Mouse (Mus musculus): Measurements from ENCODE around the gene Gm44965.
"Not testable (repeated sequence)": the region's sequence is repeated elsewhere in the genome, so short reads cannot be mapped to it uniquely, and the experiment has no call there.

Gene Gm44965

DNA sequence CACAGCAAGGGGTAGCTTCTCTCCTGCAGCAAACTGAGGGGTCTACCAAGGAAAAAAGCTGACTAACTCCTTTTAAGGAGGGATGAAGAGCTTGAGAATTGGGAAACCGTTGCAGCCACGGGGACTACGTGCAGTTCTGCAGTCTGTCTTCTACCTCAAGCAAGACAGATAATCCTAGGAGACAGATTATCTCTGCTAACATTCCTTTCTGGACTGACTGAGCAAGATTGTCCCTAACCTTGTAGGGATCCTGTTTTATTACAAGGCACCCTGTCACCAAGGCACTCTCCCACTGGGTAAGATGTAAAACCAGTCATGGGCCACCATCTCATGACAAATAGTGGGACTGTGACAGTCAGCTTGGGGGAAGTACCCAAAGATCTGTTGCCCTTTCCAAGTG lies 12.5 kb upstream of the Gm44965 start:
- DNase-seq = no peak

GRCm38 (mm10) chr6:48582037-48582436 lies 11.7 kb upstream of the Gm44965 start:
- peak in 1 of 2 experiments; percentile 31 for DNase-seq

GRCm38 (mm10) chr6:48589194-48589750 lies 4.5 kb upstream of the Gm44965 start, which contains the start of gene Gm45021:
TSS of gene Gm45021 (plus strand) at chr6:48589610.
- DNase-seq = no peak

- DNase-seq = no peak
Observed at GRCm38 (mm10) chr6:48591221-48591845, 2.4 kb upstream of the Gm44965 start.

- no peak for DNase-seq
Observed at GRCm38 (mm10) chr6:48591871-48592270, 1.9 kb upstream of the Gm44965 start.

- peak; percentile 70 to 83 for DNase-seq
Observed at GRCm38 (mm10) chr6:48594043-48594738, 450 bp downstream of the Gm44965 start.

- peak in 1 of 2 experiments; percentile 31 for DNase-seq
Observed at GRCm38 (mm10) chr6:48595278-48595677, 1.5 kb downstream of the Gm44965 start.

DNA sequence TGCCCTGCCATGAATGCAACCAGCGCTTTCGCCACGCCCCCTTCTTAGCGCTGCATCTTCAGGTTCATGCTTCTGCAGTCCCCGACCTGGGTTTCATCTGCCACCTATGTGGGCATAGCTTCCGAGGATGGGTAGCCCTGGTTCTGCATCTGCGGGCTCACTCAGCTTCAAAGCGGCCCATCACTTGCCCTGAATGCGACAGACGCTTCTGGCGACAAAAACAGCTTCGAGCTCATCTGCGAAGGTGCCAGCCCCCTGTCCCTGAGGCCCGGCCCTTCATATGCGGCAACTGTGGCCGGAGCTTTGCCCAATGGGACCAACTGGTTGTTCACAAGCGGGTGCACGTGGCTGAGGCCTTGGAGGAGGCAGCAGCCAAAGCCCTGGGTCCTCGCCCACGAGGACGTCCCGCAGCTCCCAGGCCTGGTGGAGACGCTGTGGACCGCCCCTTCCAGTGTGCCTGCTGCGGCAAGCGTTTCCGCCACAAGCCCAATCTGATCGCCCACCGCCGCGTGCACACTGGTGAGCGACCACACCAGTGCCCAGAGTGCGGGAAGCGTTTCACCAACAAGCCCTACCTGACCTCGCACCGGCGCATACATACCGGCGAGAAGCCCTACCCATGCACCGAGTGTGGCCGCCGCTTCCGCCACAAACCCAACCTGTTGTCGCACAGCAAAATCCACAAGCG lies 2.9 kb downstream of the Gm44965 start:
- peak in 1 of 2 experiments; percentile 10 for DNase-seq

- DNase-seq = no peak
Observed at GRCm38 (mm10) chr6:48597233-48597625, 3.5 kb downstream of the Gm44965 start.

DNA sequence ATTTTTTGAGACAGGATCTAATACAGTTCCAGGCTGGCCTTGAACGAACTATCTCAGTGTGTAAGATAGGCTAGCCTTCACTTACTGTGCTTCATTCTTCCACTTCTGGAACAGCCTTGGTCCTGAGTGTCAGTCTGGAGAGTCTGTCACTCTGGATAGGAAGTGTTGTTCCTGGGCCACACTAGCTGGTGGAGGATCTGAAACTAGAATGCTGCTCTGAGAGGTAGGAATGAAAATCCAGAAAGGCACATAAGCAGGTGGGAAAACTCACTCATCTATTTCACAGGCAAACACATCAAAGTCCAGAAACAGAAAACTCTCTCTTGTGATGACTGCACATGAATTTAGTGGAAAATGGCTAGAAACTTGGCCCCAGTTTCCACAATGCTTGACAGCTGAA lies 6.9 kb downstream of the Gm44965 start:
- DNase-seq = no peak

DNA sequence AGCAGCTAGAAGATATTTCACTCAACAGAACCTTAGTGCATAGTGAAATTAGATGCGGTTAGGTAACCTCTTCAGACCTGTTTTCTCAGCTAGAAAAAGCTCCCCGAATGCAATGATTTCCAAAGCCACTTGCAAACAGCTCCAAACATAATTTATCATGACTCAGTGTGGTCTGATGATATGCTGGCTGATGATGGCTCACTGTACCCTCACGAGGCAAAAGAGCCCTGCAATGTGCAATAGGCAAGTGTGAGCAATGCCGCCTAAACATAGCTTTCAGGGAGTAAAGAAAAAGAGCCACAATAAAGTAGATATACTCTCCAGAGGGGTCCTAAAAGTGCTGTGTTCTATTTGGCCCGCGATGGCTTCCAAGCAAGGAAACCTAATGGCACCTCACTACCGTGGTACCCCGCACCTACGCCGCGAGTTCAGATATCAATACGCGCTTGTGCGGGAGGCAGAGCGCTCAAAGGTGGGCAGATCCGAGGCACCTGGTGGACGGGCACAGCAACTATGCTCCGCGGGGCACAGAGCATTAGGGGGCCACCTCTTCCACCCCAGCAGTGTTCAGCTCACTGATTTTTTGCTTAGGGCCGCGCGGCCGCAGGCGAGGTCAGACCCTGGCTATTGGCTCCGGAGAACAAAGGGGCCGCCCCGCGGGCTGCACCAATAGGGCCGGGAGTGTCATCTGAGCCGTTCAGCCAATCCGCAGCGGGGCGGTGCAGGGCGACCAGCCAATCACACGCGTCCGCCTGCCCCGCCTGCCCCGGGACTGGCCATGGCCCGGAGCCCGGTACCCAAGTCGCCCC lies 7.7 kb downstream of the Gm44965 start, which contains the start of gene Zfp775:
Gene Zfp775 (plus strand): TSS at position 793 of the 809 bp plus-strand sequence.
- DNase-seq = peak; percentile 97 to 98

- peak; percentile 51 to 66 for DNase-seq
Observed at GRCm38 (mm10) chr6:48602080-48602741, 8.5 kb downstream of the Gm44965 start.

DNA sequence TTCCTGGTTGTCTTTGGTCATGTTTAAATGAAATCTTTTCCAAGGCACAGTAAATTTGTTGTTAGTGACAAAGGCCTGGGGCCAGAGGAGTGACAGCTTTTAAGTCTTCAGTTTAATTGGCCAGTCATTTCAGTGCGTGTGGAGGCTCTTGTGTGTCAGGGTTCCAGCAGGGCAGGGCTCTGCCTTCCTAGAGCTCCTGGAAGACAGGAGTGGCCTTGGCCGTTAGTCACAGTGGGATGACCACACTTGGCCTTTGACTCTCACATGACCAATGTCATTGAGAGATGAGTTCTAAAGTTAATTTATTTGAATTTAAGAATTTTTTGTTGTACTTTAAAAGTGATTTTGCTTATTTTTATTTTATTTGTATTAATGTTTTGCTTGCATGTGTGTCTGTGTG lies 14.4 kb downstream of the Gm44965 start:
- DNase-seq = no peak

- DNase-seq = no peak
Observed at GRCm38 (mm10) chr6:48609512-48609911, 15.8 kb downstream of the Gm44965 start.

- no peak for DNase-seq
Observed at GRCm38 (mm10) chr6:48610657-48611056, 16.9 kb downstream of the Gm44965 start.

DNA sequence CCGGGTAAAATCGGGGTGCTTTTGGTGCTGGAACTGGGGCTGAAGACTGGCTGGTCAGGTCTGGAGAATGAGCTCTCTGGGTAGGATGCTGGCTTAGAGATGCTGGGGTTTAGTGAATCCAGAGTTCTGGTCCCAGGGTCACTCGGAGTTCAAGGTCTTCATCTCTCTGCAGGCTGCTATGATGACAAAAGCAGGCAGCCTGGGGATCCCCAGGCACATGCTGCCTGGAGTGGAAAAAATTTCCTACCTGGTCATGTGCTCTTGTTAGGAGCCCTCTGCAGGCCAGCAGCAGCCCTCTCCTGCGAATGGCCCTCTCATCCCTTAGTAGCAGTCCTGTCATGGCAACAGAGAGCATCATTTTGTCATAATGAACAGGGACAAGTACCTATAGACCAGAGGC lies 19.7 kb downstream of the Gm44965 start:
- no peak for DNase-seq

- DNase-seq = no peak
Observed at GRCm38 (mm10) chr6:48614756-48615155, 21.0 kb downstream of the Gm44965 start.

DNA sequence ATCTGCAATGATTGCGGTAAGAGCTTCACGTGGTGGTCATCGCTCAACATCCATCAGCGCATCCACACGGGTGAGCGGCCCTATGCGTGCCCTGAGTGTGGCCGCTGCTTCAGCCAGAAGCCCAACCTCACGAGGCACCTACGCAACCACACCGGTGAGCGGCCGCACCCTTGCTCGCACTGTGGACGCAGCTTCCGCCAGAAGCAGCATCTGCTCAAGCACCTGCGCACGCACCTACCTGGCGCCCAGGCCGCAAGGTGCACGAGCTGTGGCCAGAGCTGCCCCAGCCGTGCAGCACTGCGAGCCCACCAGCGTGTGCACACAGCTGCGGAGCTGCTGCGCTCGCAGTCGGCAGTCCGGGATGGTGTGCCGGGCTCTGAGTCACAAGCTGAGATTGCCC lies 26.3 kb downstream of the Gm44965 start:
- no peak for DNase-seq

DNA sequence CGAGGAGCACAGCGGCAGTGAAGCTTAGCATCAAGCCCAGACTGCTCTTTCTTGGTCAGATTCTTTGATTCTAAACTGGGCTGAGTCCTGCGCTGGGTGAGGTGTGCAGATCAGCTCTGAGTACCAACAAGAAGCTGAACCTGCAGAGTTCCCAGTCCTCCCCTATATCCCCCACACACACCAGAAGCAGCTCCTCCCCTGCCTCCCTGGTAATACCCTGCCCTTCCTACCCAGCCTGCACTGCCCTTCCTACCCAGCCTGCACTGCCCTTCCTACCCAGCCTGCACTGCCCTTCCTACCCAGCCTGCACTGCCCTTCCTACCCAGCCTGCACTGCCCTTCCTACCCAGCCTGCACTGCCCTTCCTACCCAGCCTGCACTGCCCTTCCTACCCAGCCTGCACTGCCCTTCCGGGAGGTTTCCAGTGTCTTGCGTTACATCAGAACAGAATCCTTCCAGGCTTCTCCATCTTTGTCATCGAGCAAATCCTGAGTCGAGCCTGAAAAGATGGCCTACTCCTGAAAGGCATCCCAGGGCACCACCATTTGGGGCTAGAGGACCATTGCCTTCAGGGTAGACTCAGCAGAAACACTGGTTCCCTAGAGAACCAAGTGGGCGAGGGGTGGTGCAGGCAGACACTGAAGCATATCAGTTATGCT lies 28.6 kb downstream of the Gm44965 start:
- not testable (repeated sequence) for DNase-seq

DNA sequence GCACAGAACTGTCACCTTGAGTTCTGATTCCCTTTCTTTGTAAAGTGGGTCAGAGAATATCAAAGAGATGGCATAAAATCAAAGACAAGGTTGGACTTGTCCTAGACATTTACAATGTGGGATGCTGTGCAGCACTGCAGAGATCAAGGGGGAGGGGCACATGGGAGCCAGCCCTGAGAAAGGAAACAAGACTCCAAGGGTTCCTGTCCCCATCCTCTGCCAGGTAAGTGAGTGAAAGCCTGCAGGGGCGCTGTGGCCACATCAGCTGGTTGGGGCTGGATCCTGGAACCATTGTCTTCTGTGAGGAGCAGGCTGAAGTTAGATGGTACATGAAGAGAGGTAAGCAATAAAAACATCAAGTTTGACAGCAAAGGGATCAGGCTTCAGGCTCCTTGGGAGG lies 29.7 kb downstream of the Gm44965 start:
- DNase-seq = no peak

DNA sequence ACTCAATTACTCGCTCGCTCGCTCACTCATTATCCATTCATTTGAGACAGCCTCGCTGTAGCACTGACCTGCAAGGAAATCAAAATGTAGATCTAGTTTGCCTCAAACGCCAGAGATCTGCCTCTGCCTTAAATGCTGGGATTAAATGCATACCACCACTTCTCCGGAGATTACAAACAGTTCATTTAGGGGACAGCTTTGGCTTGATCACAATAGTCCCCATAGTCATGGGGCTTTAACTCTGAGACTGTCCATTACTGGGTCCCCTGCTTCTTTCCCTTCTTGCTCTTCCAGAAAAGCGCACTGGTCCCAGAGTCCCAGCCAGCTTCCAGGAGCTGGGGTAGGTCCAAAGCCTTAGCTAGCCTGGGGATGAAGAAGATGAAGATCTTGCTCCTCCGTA lies 32.7 kb downstream of the Gm44965 start, which contains the start of gene AI854703:
Gene AI854703 (plus strand): TSS at position 301 of the 400 bp plus-strand sequence.
- DNase-seq = no peak

All from kidney, postnatal 4 days (tissue).